Mouse (Mus musculus): ENCODE measurements around the gene Srgap1. TPM values are rescaled to one million over a fixed set of nuclear protein-coding genes. Genes with fewer than 3 reads are reported as not detected.

Gene Srgap1
- polyA plus RNA-seq, 1 experiment from 2014 or later, result 40.9 TPM

DNA sequence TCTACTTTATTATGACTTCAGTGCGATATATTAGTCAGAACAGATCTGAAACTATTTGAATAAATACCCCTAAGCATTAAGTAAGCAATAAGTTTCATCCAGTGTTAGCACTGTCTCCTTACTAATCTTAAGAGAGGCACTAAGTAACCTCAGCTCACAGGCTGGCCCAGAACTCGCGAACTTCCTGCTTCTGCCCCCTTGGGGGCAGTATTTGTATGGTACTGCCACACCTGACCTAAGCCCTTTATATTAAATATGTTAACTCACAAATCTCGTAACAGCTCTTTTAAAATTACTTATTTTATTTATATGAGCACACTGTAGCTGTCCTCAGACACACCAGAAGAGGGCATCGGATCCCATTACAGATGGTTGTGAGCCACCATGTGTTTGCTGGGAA is 213.7 kb downstream of the Srgap1 start:
- no peak overlapping the region for H3K27ac ChIP-seq

DNA sequence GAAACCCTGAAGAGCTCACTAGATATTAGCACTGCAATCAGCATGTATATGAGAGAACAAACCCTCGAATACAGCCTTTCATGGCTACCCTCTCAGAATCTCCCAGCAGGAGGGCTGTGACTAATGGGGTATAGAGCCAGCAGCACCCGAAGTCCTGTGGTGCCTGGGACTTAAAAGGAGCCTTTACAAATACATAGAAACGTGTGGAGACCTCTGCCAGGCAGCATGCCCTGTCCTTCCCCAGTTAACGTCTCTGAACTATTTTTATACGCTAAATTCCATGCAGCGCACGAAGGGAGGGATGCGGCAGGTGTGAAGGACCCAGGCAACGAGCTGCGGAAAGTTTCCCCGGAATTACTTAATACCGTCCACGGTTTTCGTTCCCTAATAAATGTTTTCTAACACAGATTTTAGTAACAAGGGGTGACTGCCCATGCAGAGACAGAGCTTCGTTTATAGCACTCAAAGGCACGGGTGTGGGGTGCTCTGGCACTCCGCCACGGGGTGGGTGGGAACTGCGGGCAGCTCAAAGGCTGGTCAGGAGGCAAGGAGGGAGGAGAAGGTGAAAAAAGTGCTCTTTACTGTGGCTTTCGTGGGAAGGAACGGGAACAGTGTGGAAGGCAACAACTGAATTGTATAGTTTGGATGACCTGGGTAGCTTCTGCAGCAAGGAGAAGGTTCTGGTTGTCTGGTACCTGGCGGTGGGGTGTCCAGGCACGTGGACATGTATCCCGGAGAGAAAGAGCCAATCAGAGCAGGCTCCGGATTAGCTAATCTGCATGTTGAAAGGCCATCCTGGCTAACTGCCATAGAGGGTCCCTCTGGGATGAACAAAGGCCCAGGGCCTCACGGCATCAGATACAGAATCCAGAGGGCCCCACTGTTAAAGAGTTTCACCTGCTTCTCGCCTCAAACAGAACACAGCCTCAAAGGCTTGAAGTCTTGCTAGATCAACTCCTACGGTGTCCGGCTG is 216.5 kb downstream of the Srgap1 start:
- Histone ChIP-seq H3K9ac (replicated peaks) (no peak overlapping the region), H3K27ac (peak overlapping the region; percentile 78)

More for the DNA sequence above, 213.7 kb downstream of the Srgap1 start:
- Histone ChIP-seq H3K9ac (replicated peaks) (no peak overlapping the region), H3K4me3 (replicated peaks) (no peak overlapping the region), H3K9me3 (no peaks in the 10 kb centered on the region; the same call in 1 of the 2 replicates), H3K4me2 (replicated peaks) (no peak overlapping the region), H3K27me3 (no peaks in the 10 kb centered on the region), H3K36me3 (peaks cover 33% of the 10 kb centered on the region), H3K4me1 (replicated peaks) (peaks cover 29% of the 10 kb centered on the region)
- 87% methylated on average over 5 of the region's 5 CpGs for WGBS
- ATAC-seq, result no peak

DNA sequence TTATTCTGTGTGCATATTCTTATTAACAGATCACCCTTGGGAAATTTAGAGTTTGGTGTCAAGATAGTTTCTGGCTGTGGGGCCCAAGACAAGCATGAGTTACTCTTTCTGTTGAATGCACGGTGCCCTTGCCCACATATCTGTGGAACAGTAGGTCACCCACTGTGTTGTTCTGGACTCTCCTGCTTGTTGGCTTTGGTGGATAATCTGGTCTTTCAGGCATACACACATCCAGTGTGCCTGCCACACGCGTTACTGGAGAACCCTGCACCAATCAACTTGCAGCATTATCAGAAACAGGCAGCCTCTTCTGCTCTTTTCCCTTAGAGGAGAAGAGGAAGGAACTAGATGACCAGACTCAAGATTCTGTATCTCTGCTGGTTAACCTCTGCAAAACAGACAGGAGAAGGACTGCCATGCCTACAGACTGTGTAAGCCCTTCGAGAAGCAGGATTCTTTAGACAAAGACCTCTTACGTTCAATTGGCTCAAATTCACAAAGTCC is 217.3 kb downstream of the Srgap1 start:
- WGBS, result 52% methylated on average over 5 of the region's 5 CpGs
- Histone ChIP-seq H3K9me3 (no peaks in the 10 kb centered on the region; the same call in 1 of the 2 replicates), H3K27me3 (no peaks in the 10 kb centered on the region), H3K36me3 (peaks cover 26% of the 10 kb centered on the region), H3K27ac (peak overlapping the region; percentile 78), H3K4me1 (replicated peaks) (peaks cover 37% of the 10 kb centered on the region), H3K4me2 (replicated peaks) (no peak overlapping the region), H3K4me3 (replicated peaks) (no peak overlapping the region), H3K9ac (replicated peaks) (no peak overlapping the region)
- ATAC-seq, result 0 out of 2 replicates have a peak, but pooled peaks have one; percentile 16

More for the DNA sequence above, 216.5 kb downstream of the Srgap1 start:
- peak; percentile 70 for ATAC-seq
- Histone ChIP-seq H3K27me3 (no peaks in the 10 kb centered on the region), H3K9me3 (no peaks in the 10 kb centered on the region; the same call in 1 of the 2 replicates), H3K4me2 (replicated peaks) (no peak overlapping the region; the same call in 1 of the 2 replicates), H3K4me3 (replicated peaks) (no peak overlapping the region), H3K36me3 (peaks cover 18% of the 10 kb centered on the region), H3K4me1 (replicated peaks) (peaks cover 37% of the 10 kb centered on the region)
- WGBS, result 59% methylated on average over 29 of the region's 29 CpGs

DNA sequence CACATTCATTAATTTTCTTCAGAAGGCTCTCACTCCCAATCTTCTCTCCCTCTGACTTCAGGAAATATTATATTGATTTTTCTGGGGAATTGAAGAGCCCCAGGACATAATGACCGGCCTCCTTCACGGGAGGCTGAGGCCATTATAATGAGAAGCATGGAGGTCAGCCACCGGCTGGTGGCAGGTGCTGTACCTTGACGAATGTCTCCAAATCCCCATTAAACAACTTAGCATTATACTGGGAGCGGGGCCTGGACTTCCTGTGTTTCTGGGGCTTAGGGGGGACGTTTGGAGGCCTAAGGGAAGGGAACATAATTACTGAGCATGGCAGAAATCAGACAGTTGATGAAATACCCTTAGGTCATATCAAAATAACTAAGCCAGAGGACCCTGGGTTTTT is 218.1 kb downstream of the Srgap1 start:
- Histone ChIP-seq H3K9me3 (no peaks in the 10 kb centered on the region; the same call in 1 of the 2 replicates), H3K4me3 (replicated peaks) (no peak overlapping the region), H3K9ac (replicated peaks) (no peak overlapping the region), H3K4me2 (replicated peaks) (no peak overlapping the region), H3K36me3 (peaks cover 27% of the 10 kb centered on the region), H3K27ac (peak overlapping the region; percentile 78), H3K4me1 (replicated peaks) (peaks cover 37% of the 10 kb centered on the region), H3K27me3 (no peaks in the 10 kb centered on the region)
- ATAC-seq, result peak; percentile 49
- 43% methylated on average over 6 of the region's 6 CpGs for WGBS

DNA sequence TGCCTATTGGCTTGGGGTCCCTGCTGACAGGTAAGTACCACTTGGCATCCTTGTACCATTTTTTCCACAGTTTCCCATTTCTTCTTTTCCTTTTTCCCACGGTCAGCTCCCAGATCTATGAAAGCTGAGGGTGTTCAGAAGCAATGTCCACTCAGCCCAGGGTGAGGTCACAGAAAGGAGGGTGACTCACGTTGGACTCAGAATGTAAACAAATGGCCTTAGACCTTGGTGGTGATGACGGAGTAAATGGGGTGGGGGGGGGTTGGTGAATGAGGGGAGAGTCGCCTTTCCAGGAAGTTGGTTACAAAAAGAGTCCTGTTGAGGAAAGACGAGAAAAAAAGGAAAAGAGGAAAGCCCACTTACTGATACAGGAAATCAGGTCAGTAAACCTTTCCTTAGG is 224.4 kb downstream of the Srgap1 start:
- H3K36me3 ChIP-seq, result peaks cover 55% of the 10 kb centered on the region
- 79% methylated on average over 5 of the region's 5 CpGs for WGBS

DNA sequence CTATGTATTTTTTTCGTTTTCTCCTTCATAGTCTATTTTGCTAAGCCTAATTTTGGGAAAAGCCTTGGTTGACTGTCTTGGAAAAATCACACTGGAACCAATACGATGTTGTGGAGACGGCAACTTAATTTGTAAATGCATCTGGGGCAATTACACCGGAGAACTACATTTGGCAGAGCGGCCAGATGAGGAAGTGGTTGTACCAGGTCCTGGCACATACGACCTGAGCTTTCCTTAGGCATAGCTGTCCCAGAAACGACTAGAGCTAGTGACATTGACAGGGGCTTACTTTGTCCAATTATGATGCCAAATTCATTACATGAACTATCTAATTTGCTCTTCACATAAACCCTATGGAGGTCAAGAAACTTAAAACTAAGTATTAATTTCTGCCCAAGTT is 226.3 kb downstream of the Srgap1 start:
- no peak overlapping the region for H3K9ac ChIP-seq (replicated peaks)
- no peak overlapping the region for H3K4me2 ChIP-seq (replicated peaks)
- ATAC-seq, result no peak
- H3K9me3 ChIP-seq, result no peaks in the 10 kb centered on the region
- no peaks in the 10 kb centered on the region for H3K27me3 ChIP-seq
- peaks cover 58% of the 10 kb centered on the region for H3K36me3 ChIP-seq
- H3K4me1 ChIP-seq (replicated peaks), result 0 out of 2 replicates have a peak, but pooled peaks cover 3% of the 10 kb centered on the region
- H3K4me3 ChIP-seq (replicated peaks), result no peak overlapping the region
- 89% methylated on average over 7 of the region's 7 CpGs for WGBS
- H3K27ac ChIP-seq, result no peak overlapping the region

More for the DNA sequence above, 224.4 kb downstream of the Srgap1 start:
- Histone ChIP-seq H3K4me3 (replicated peaks) (no peak overlapping the region), H3K4me1 (replicated peaks) (peaks cover 4% of the 10 kb centered on the region; the same call in 1 of the 2 replicates), H3K27ac (no peak overlapping the region), H3K27me3 (no peaks in the 10 kb centered on the region), H3K4me2 (replicated peaks) (no peak overlapping the region), H3K9me3 (no peaks in the 10 kb centered on the region), H3K9ac (replicated peaks) (no peak overlapping the region)
- no peak for ATAC-seq

DNA sequence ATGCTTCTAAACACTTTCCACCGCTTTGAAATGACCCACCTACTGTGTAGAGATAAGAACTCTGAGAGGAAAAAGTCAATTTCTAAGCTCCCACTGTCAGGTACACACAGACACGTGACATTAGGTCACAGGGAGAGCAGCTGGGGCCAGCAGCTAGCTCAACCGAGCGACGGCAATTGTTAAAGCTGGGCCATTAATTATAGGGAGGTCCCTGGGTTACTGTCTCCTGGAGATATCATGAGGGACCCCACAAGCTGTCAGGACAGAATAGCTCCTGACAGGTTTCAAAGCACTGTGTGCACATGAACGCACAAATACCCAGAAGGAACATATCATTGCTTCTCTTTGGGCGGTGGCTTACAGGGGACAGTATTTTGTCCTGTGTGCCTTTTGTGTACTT is 229.1 kb downstream of the Srgap1 start:
- no peaks in the 10 kb centered on the region for H3K27me3 ChIP-seq
- H3K4me1 ChIP-seq (replicated peaks), result 0 out of 2 replicates have a peak, but pooled peaks cover 3% of the 10 kb centered on the region
- WGBS, result 53% methylated on average over 7 of the region's 7 CpGs
- H3K4me2 ChIP-seq (replicated peaks), result no peak overlapping the region
- peaks cover 47% of the 10 kb centered on the region for H3K36me3 ChIP-seq
- 0 out of 2 replicates have a peak, but pooled peaks have one; percentile 20 for ATAC-seq
- no peak overlapping the region for H3K27ac ChIP-seq
- no peak overlapping the region for H3K9ac ChIP-seq (replicated peaks)
- H3K9me3 ChIP-seq, result no peaks in the 10 kb centered on the region
- H3K4me3 ChIP-seq (replicated peaks), result no peak overlapping the region

DNA sequence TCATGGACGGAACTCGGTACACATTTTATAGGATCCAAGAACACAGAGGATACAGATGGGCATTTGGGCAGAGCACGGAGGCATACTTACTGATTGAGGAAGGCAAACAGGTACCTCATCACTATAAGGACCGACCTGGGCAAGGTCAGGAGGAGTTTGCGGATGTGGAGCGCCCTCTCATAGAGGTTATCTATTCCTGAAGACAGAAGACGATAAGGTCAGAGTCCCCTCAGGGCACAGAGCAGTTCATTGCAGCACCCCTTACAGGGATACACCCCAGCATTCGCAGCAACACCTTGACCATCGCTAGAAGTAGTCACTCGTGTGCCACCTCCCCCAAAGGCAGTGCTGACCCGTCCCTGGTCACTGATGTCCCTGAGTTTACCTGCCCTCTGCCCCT is 239.3 kb downstream of the Srgap1 start:
- WGBS, result 92% methylated on average over 11 of the region's 11 CpGs
- H3K4me2 ChIP-seq (replicated peaks), result no peak overlapping the region
- ATAC-seq, result no peak
- H3K27me3 ChIP-seq, result no peaks in the 10 kb centered on the region
- no peaks in the 10 kb centered on the region for H3K9me3 ChIP-seq
- H3K36me3 ChIP-seq, result peaks cover 30% of the 10 kb centered on the region
- no peak overlapping the region for H3K27ac ChIP-seq
- H3K4me1 ChIP-seq (replicated peaks), result peaks cover 10% of the 10 kb centered on the region
- no peak overlapping the region for H3K9ac ChIP-seq (replicated peaks)
- H3K4me3 ChIP-seq (replicated peaks), result no peak overlapping the region

DNA sequence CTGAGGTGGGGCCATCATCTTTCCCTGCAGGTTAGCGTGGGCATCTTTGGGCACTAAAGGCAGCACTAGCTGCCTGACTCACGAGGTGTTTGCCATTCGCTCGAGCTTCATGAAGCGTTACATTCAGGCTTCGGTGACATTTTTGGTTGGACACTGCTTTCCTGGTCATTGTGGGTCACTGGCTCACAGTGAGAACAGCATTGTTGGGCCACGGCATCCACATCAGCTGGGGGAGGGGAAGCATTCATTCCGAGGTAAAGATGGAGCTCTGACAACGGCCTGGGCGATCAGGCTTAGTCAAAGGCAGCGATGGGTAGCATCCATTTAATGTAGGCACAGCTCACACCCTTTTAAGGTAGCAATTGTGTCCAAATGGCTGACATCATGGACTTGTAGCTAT is 240.3 kb downstream of the Srgap1 start:
- no peak overlapping the region for H3K4me3 ChIP-seq (replicated peaks)
- no peaks in the 10 kb centered on the region for H3K9me3 ChIP-seq
- no peak overlapping the region for H3K4me2 ChIP-seq (replicated peaks)
- ATAC-seq, result no peak
- H3K27ac ChIP-seq, result no peak overlapping the region; the same call in 1 of the 2 replicates
- no peaks in the 10 kb centered on the region for H3K27me3 ChIP-seq
- no peak overlapping the region for H3K9ac ChIP-seq (replicated peaks)
- H3K4me1 ChIP-seq (replicated peaks), result peaks cover 10% of the 10 kb centered on the region
- peaks cover 40% of the 10 kb centered on the region for H3K36me3 ChIP-seq
- WGBS, result 23% methylated on average over 11 of the region's 11 CpGs

DNA sequence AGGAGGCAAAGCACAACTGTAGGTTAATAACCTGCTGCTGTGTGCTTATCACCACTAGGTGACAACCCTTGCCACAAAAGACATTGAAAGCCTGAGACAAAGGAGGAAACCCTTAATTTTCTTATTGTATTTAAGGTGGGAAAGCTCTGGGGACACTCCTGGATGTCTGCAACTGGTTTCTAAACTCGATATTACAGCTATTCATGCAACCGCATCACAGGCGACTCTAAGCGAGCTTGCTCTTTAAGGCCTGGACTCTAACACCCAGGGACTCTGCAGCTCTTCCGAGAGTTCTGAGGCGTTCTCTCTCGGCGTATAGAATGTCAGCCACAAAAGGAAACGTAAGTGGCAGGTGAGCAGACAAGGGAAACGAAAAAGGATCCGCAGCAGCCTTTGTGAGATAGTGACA is 241.2 kb downstream of the Srgap1 start:
- Histone ChIP-seq H3K9ac (replicated peaks) (no peak overlapping the region), H3K36me3 (peaks cover 43% of the 10 kb centered on the region), H3K4me1 (replicated peaks) (peaks cover 10% of the 10 kb centered on the region), H3K27me3 (no peaks in the 10 kb centered on the region), H3K27ac (peak overlapping the region; percentile 49; the same call in 1 of the 2 replicates), H3K4me3 (replicated peaks) (no peak overlapping the region), H3K9me3 (no peaks in the 10 kb centered on the region), H3K4me2 (replicated peaks) (no peak overlapping the region)
- ATAC-seq, result no peak
- WGBS, result 65% methylated on average over 11 of the region's 11 CpGs

DNA sequence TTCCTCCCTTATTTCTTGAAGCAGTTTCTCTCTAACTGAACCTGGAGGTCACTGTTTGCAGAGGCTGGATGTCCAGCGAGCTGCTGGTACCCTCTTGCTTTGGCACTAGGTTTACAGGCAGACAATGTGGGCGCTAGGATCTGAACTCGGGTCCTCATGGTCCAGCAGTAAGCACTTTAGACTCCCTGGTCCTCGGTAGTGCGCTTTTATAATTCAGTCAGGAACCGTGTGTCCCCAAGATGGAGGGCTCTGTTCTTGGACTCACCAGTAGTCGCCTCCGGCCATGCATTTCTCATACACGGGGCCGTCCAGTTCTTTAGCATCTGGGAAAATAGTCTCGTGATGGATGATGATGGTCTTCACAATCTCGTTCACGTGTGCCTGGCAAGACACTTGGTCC is 242.6 kb downstream of the Srgap1 start:
- Histone ChIP-seq H3K9ac (replicated peaks) (no peak overlapping the region), H3K36me3 (peaks cover 56% of the 10 kb centered on the region), H3K27me3 (no peaks in the 10 kb centered on the region), H3K4me2 (replicated peaks) (no peak overlapping the region), H3K9me3 (no peaks in the 10 kb centered on the region), H3K4me1 (replicated peaks) (peaks cover 10% of the 10 kb centered on the region), H3K27ac (no peak overlapping the region), H3K4me3 (replicated peaks) (no peak overlapping the region)
- ATAC-seq, result no peak
- WGBS, result 95% methylated on average over 13 of the region's 13 CpGs

DNA sequence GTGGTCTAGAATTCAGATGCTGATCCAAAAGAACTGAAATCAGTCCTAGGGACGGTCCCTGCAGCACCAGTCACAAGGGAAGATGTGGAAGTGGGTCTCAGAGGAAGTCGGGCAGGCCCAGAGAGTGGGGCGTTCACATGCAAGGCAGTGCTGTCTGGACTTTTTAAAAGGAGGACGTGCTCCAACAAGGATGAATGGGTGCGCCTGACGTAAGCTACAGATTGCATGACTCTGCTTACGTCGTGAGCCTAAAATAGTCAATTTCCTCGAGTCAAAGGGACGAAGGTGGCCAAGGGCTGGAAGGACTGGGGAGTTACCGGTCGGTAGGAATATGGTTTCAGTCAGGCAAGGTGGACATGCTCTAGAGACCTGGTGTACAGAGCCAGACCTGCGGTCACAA is 247.1 kb downstream of the Srgap1 start:
- Histone ChIP-seq H3K27ac (no peak overlapping the region), H3K4me1 (replicated peaks) (no peaks in the 10 kb centered on the region), H3K4me3 (replicated peaks) (no peak overlapping the region), H3K36me3 (peaks cover 74% of the 10 kb centered on the region), H3K9ac (replicated peaks) (no peak overlapping the region), H3K27me3 (no peaks in the 10 kb centered on the region), H3K9me3 (no peaks in the 10 kb centered on the region), H3K4me2 (replicated peaks) (no peak overlapping the region)
- ATAC-seq, result no peak
- 94% methylated on average over 13 of the region's 13 CpGs for WGBS

Data from midbrain, embryonic 13.5 days (tissue).